Mouse (Mus musculus): Measurements from ENCODE around the gene Gtf2a1. TPM values are rescaled to one million over a fixed set of nuclear protein-coding genes. Genes with fewer than 3 reads are reported as not detected.

The Gtf2a1 gene
- 4.1 and 5.9 TPM in 2 replicates for polyA plus RNA-seq (2012)

GRCm38 (mm10) chr12:91589847-91590690, at the start of gene Gtf2a1:
TSS of gene Gtf2a1 (minus strand) at chr12:91590487.

Other genes starting within 250 kb of the Gtf2a1 start
- gene Cep128, start 206.1 kb downstream of the Gtf2a1 start, polyA plus RNA-seq (2012): 10.3 and 10.4 TPM in 2 replicates
- 0.61 and 0.67 TPM in 2 replicates for gene Tshr, start 205.9 kb downstream of the Gtf2a1 start, polyA plus RNA-seq (2012)
- 12.9 and 14.4 TPM in 2 replicates for gene Ston2, start 197.9 kb upstream of the Gtf2a1 start, polyA plus RNA-seq (2012)